ENCODE assay signal across 8 mouse cellular contexts in genomic region chr10:80156752-80157053, GRCm38 (mm10). TPM values are rescaled to one million over a fixed set of nuclear protein-coding genes. Genes with fewer than 3 reads are reported as not detected.
DNase-seq lines count a peak whose midpoint lies in the region; ATAC-seq and TF ChIP-seq lines count a peak whose summit lies in the region.

No protein-coding gene starts in this region.

- H3K4me3 ChIP-seq in neural tube, embryonic 11.5 days (ENCODE audit: low read depth, low read length): 0 out of 2 replicates have a peak overlapping the region, but pooled peaks have one; percentile 10
- no peak overlapping the region for H3K4me3 ChIP-seq in limb, embryonic 14.5 days (replicated peaks; ENCODE audit: low read length)
- no peak overlapping the region for H3K4me3 ChIP-seq in stomach, embryonic 16.5 days (replicated peaks; ENCODE audit: low read length)

- intact Hi-C loops in heart, postnatal 10 days (cut with DNase I): no loop called here
- intact Hi-C loops in gastrocnemius, postnatal 36 days (cut with DNase I): no loop called here

- 78% methylated on average over 7 of the region's 7 CpGs for WGBS in neural tube, embryonic 11.5 days
- 61% methylated on average over 7 of the region's 7 CpGs for WGBS in limb, embryonic 14.5 days
- WGBS in stomach, embryonic 16.5 days: 53% methylated on average over 7 of the region's 7 CpGs

- peak overlapping the region; percentile 87; the same call in 1 of the 2 replicates for H3K27ac ChIP-seq in neural tube, embryonic 11.5 days (ENCODE audit: low read depth, low read length)
- H3K27ac ChIP-seq in limb, embryonic 14.5 days (replicated peaks; ENCODE audit: low read depth, low read length): 0 out of 2 replicates have a peak overlapping the region, but pooled peaks have one; percentile 43
- H3K27ac ChIP-seq in stomach, embryonic 16.5 days (ENCODE audit: low read length): peak overlapping the region; percentile 76

- H3K9ac ChIP-seq in neural tube, embryonic 11.5 days (ENCODE audit: low read length): no peak overlapping the region
- H3K9ac ChIP-seq in limb, embryonic 14.5 days (ENCODE audit: low read depth, low read length, severe bottlenecking): no peak overlapping the region
- H3K9ac ChIP-seq in stomach, embryonic 16.5 days (ENCODE audit: low read length): peak overlapping the region; percentile 35; the same call in 1 of the 2 replicates

- no peak overlapping the region for H3K4me2 ChIP-seq in neural tube, embryonic 11.5 days (ENCODE audit: low read depth)
- H3K4me2 ChIP-seq in limb, embryonic 14.5 days (replicated peaks; ENCODE audit: low read depth, low read length, severe bottlenecking): no peak overlapping the region
- no peak overlapping the region for H3K4me2 ChIP-seq in stomach, embryonic 16.5 days (ENCODE audit: low read depth, low read length)

- no peak for DNase-seq in neural tube, embryonic 11.5 days (ENCODE audit: low spot score)
- DNase-seq in neural tube, embryonic 10.5 days (ENCODE audit: extremely low spot score, low spot score): no peak
- peak; percentile 57 to 62 for DNase-seq in heart, postnatal 10 days
- no peak for DNase-seq in limb, embryonic 14.5 days (ENCODE audit: low spot score)
- DNase-seq in gastrocnemius, postnatal 36 days: no peak
- DNase-seq in embryo, embryonic 10.5 days (ENCODE audit: low spot score): no peak
- DNase-seq in layer of hippocampus, adult 11-12 months (ENCODE audit: low spot score): no peak

- peaks cover 53% of the 10 kb centered on the region for H3K36me3 ChIP-seq in neural tube, embryonic 11.5 days (ENCODE audit: control insufficient read depth, insufficient read depth, low read length)
- peaks cover 63% of the 10 kb centered on the region for H3K36me3 ChIP-seq in limb, embryonic 14.5 days (ENCODE audit: control insufficient read depth, insufficient read depth, low read length)
- H3K36me3 ChIP-seq in stomach, embryonic 16.5 days (ENCODE audit: control insufficient read depth, insufficient read depth, low read length): peaks cover 39% of the 10 kb centered on the region

- TF ChIP-seq POLR2A in limb, embryonic 14.5 days (IDR thresholded peaks at IDR 0.05; ENCODE audit: borderline replicate concordance, extremely low read depth, insufficient read depth, insufficient read length): no peak

- ATAC-seq in neural tube, embryonic 11.5 days (ENCODE audit: insufficient read depth, low FRiP score, low TSS enrichment): no peak
- ATAC-seq in limb, embryonic 14.5 days (ENCODE audit: low FRiP score, low read depth): no peak
- no peak for ATAC-seq in stomach, embryonic 16.5 days (ENCODE audit: insufficient read depth, low FRiP score)

- no peaks in the 10 kb centered on the region for H3K9me3 ChIP-seq in neural tube, embryonic 11.5 days (ENCODE audit: control insufficient read depth, low read length)
- H3K9me3 ChIP-seq in limb, embryonic 14.5 days (ENCODE audit: control insufficient read depth, low read length): no peaks in the 10 kb centered on the region
- no peaks in the 10 kb centered on the region for H3K9me3 ChIP-seq in stomach, embryonic 16.5 days (replicated peaks; ENCODE audit: control insufficient read depth, low read length)

- peaks cover 67% of the 10 kb centered on the region for H3K4me1 ChIP-seq in neural tube, embryonic 11.5 days (ENCODE audit: control insufficient read depth, insufficient read depth, low read length)
- H3K4me1 ChIP-seq in limb, embryonic 14.5 days (ENCODE audit: control insufficient read depth, insufficient read depth, low read length): peaks cover 59% of the 10 kb centered on the region
- H3K4me1 ChIP-seq in stomach, embryonic 16.5 days (ENCODE audit: control insufficient read depth, insufficient read depth, low read length): peaks cover 86% of the 10 kb centered on the region

- H3K27me3 ChIP-seq in neural tube, embryonic 11.5 days (ENCODE audit: control insufficient read depth, insufficient read depth, low read length): no peaks in the 10 kb centered on the region
- no peaks in the 10 kb centered on the region for H3K27me3 ChIP-seq in limb, embryonic 14.5 days (ENCODE audit: control insufficient read depth, insufficient read depth, low read length)
- H3K27me3 ChIP-seq in stomach, embryonic 16.5 days (ENCODE audit: control insufficient read depth, insufficient read depth, low read length): no peaks in the 10 kb centered on the region

RNA-seq across cellular contexts. Expression of gene Midn, which starts 8.6 kb away (rescaled TPM):
- 70.0 and 78.2 TPM in 2 replicates for polyA plus RNA-seq in neural tube, embryonic 11.5 days (2014; fragmentation: Nextera tagmentation; extraction: Ambion mirVana)
- total RNA-seq in heart, postnatal 10 days (2021): 100 to 1,000 TPM; 132 to 190 TPM
- 108 and 161 TPM in 2 replicates for polyA plus RNA-seq in limb, embryonic 14.5 days (2012; rRNA removed)
- 33.4 and 39.6 TPM in 2 replicates for polyA plus RNA-seq in limb, embryonic 14.5 days (2014; fragmentation: Nextera tagmentation; extraction: Ambion mirVana)
- 7.8 and 9.8 TPM in 2 replicates for polyA plus RNA-seq in stomach, embryonic 16.5 days (2015; fragmentation: Nextera tagmentation; extraction: Ambion mirVana)
- 10 to 100 TPM; 37.6 to 49.3 TPM for total RNA-seq in gastrocnemius, postnatal 36 days (2021)

RNA-seq across cellular contexts. Expression of gene Cirbp, which starts 9.1 kb away (rescaled TPM):
- polyA plus RNA-seq in neural tube, embryonic 11.5 days (2014; fragmentation: Nextera tagmentation; extraction: Ambion mirVana): 84.0 and 85.1 TPM in 2 replicates
- 100 to 1,000 TPM; 113 to 134 TPM for total RNA-seq in heart, postnatal 10 days (2021)
- polyA plus RNA-seq in limb, embryonic 14.5 days (2012; rRNA removed): 286 and 289 TPM in 2 replicates
- polyA plus RNA-seq in limb, embryonic 14.5 days (2014; fragmentation: Nextera tagmentation; extraction: Ambion mirVana): 101 and 106 TPM in 2 replicates
- polyA plus RNA-seq in stomach, embryonic 16.5 days (2015; fragmentation: Nextera tagmentation; extraction: Ambion mirVana): 69.8 and 80.8 TPM in 2 replicates
- total RNA-seq in gastrocnemius, postnatal 36 days (2021): 10 to 100 TPM; 22.6 to 28.3 TPM

RNA-seq across cellular contexts. Expression of gene 1600002K03Rik, which starts 16.0 kb away (rescaled TPM):
- 8.8 and 10.8 TPM in 2 replicates for polyA plus RNA-seq in neural tube, embryonic 11.5 days (2014; fragmentation: Nextera tagmentation; extraction: Ambion mirVana)
- 1 to 10 TPM; 3.1 to 3.4 TPM for total RNA-seq in heart, postnatal 10 days (2021)
- 10.9 and 15.5 TPM in 2 replicates for polyA plus RNA-seq in limb, embryonic 14.5 days (2012; rRNA removed)
- 8.5 and 12.8 TPM in 2 replicates for polyA plus RNA-seq in limb, embryonic 14.5 days (2014; fragmentation: Nextera tagmentation; extraction: Ambion mirVana)
- 16.4 and 16.6 TPM in 2 replicates for polyA plus RNA-seq in stomach, embryonic 16.5 days (2015; fragmentation: Nextera tagmentation; extraction: Ambion mirVana)
- total RNA-seq in gastrocnemius, postnatal 36 days (2021): 1 to 10 TPM; 4.7 to 5.1 TPM

RNA-seq across cellular contexts. Expression of gene Cbarp, which starts 16.1 kb away (rescaled TPM):
- polyA plus RNA-seq in neural tube, embryonic 11.5 days (2014; fragmentation: Nextera tagmentation; extraction: Ambion mirVana): 11.1 and 11.3 TPM in 2 replicates
- 1 to 10 TPM; 3.2 to 4.1 TPM for total RNA-seq in heart, postnatal 10 days (2021)
- 28.9 and 36.0 TPM in 2 replicates for polyA plus RNA-seq in limb, embryonic 14.5 days (2012; rRNA removed)
- polyA plus RNA-seq in limb, embryonic 14.5 days (2014; fragmentation: Nextera tagmentation; extraction: Ambion mirVana): 7.5 and 9.3 TPM in 2 replicates
- 3.1 and 3.9 TPM in 2 replicates for polyA plus RNA-seq in stomach, embryonic 16.5 days (2015; fragmentation: Nextera tagmentation; extraction: Ambion mirVana)
- total RNA-seq in gastrocnemius, postnatal 36 days (2021): 1 to 10 TPM; 1.4 to 2.1 TPM

RNA-seq across cellular contexts. Expression of gene Atp5d, which starts 18.3 kb away (rescaled TPM):
- polyA plus RNA-seq in neural tube, embryonic 11.5 days (2014; fragmentation: Nextera tagmentation; extraction: Ambion mirVana): 376 and 386 TPM in 2 replicates
- 1,000 to 10,000 TPM; 1,058 to 1,125 TPM for total RNA-seq in heart, postnatal 10 days (2021)
- 449 and 577 TPM in 2 replicates for polyA plus RNA-seq in limb, embryonic 14.5 days (2012; rRNA removed)
- 477 TPM in 2 replicates for polyA plus RNA-seq in limb, embryonic 14.5 days (2014; fragmentation: Nextera tagmentation; extraction: Ambion mirVana)
- polyA plus RNA-seq in stomach, embryonic 16.5 days (2015; fragmentation: Nextera tagmentation; extraction: Ambion mirVana): 536 and 594 TPM in 2 replicates
- total RNA-seq in gastrocnemius, postnatal 36 days (2021): 100 to 1,000 TPM; 600 to 616 TPM

Comparison
In these comparisons a context has a peak if more than half of its experiments do, and no peak if none do; other contexts are left out.
1. DNase-seq: peak in heart, postnatal 10 days (2 of 2); none in neural tube, embryonic 11.5 days (single experiment), neural tube, embryonic 10.5 days (single experiment), limb, embryonic 14.5 days (single experiment), gastrocnemius, postnatal 36 days (0 of 2), embryo, embryonic 10.5 days (single experiment) and layer of hippocampus, adult 11-12 months (single experiment).
2. Peak in every context shown above with its lines, with median percentiles within 50 percentile points of each other: H3K27ac ChIP-seq.